Mouse (Mus musculus) urinary bladder, postnatal 10 days (tissue): ENCODE results near the gene C1qtnf6.

Experiments
- DNase-seq: peaks from one replicate; pipeline ENCODE4 v3.0.0; 2022; ENCODE audit warnings: low spot score

The C1qtnf6 gene

GRCm38 (mm10) chr15:78544561-78545001 lies 13.4 kb upstream of the C1qtnf6 start, which contains the start of gene Sstr3:
Gene Sstr3 (minus strand): TSS chr15:78544685.
- DNase-seq: no peak

GRCm38 (mm10) chr15:78544041-78544440 lies 12.8 kb upstream of the C1qtnf6 start:
- DNase-seq: no peak

- no peak for DNase-seq
Observed at GRCm38 (mm10) chr15:78542767-78543303, 11.6 kb upstream of the C1qtnf6 start.

DNA sequence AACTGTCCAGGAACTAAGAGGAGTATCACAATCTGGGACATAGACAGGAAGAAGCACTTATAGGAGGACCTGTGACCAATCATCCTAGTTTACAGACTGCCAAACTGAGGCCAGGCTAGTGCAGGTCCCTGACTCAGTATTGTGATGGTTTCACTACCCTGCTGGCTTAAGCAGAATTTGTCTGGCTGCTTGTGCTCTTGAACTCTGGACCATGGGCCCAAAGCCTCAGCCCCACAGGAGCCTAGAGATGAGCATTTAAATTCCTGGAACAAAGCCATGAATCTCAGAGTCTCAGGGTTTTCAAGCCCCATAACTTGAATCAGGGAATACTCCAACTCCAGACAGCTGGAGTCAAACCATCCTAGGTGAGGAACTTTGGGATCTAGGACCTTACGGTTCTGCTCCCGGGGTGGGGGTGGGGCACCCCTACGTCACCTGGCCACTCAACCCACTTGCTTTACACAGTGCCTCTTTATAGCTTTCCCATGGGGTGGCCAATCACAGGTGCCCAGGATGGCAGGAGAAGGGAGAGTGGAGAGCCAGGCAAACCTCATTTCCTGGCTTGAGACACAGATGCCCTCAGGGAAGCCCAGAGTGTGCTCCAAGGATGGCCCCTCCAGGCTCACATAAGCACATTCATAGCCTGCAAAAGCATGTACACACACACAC lies 11.0 kb upstream of the C1qtnf6 start:
- DNase-seq: no peak

DNA sequence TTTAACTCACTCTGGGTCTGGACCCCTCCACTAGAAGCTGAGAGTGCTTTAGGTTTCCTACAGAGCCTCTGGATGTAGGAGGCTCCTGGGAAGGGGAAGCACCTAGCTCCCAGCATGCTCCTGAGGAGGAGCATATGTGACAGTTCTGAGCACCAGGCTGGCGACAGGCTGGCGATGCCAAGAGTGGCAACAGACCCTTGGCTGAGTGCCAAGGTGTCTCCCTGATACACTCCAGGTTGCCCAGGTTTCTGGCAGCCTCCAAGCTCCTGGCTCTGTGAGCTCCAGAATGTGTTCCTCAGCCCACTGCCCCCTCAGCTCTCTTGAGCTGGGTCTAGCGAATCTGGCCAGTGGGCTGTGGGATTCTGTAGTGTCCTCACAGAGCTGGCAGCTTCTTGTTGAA lies 10.4 kb upstream of the C1qtnf6 start:
- no peak for DNase-seq

DNA sequence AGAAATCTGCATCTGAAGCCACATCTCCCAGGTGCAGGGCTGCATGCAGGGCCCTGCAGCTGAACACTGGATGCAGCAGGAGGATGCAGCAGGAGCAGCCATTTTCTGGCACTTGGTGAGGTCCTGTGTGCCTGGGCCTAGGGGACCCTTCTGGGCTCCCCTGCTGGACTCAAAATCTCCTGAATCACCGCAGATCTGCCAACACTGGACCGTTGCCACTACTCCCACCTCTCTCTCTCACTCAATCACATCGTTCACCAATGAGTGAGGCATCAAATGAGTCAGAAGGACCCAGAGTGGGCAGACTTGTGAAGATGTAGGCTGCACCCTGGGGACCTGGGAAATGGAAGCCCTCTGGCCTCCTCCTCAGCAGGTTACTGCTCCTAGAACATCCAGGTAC lies 9.8 kb upstream of the C1qtnf6 start:
- no peak for DNase-seq

GRCm38 (mm10) chr15:78535723-78536421 lies 4.7 kb upstream of the C1qtnf6 start:
- no peak for DNase-seq

GRCm38 (mm10) chr15:78533346-78533835 lies 2.2 kb upstream of the C1qtnf6 start:
- no peak for DNase-seq

DNA sequence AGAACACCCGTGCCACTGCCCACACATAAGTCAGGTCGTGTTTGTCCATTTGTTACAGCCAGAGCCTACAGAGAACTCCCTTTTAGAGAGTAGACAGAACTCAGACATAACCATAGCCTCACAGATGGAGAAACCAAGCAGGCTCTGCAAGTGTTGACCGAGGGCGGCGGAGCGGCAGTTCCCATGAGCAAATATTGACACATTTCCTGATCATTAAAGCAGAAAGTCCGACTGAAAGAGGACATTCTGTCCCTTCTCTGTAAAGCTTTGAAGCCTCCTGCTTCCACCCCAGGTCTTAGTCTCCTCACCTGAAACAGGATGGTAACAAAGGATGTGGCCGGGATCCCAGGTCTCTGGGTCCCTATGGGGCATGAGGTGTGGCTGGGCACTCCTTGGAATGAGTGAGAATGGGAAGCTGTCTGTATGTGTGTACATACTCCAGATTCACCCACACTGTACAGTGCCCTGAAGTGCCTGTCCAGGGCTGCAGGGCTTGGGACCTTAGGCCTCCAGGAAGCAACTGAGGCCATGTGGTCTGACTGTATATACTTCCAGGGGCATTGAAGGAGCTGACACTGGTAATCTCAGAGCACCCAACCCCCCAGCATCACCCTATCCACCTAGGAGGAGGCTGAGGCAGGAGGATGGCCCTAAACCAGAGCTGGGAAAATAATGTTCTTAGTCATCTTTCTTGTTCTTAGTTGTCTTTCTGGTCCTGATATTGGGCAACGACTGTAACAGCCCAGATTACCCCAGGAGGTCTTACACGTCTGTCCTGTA lies 1.5 kb upstream of the C1qtnf6 start:
- DNase-seq: no peak

- peak; percentile 93 for DNase-seq
Observed at GRCm38 (mm10) chr15:78531901-78532469, 769 bp upstream of the C1qtnf6 start.

DNA sequence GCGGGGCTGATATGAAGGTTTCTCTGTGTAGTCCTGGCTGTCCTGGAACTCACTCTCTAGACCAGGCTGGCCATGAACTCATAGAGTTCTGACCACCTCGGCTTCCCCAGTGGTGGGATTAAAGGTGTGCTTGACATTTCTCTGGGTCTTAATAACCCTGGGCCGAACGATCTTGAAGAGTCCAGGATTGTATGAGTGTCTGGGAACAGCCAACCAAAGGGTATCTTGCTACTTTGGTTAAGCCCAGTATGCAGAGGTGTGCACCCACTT lies 170 bp upstream of the C1qtnf6 start:
- DNase-seq: no peak

GRCm38 (mm10) chr15:78530141-78530540 lies 1.1 kb downstream of the C1qtnf6 start:
- no peak for DNase-seq

DNA sequence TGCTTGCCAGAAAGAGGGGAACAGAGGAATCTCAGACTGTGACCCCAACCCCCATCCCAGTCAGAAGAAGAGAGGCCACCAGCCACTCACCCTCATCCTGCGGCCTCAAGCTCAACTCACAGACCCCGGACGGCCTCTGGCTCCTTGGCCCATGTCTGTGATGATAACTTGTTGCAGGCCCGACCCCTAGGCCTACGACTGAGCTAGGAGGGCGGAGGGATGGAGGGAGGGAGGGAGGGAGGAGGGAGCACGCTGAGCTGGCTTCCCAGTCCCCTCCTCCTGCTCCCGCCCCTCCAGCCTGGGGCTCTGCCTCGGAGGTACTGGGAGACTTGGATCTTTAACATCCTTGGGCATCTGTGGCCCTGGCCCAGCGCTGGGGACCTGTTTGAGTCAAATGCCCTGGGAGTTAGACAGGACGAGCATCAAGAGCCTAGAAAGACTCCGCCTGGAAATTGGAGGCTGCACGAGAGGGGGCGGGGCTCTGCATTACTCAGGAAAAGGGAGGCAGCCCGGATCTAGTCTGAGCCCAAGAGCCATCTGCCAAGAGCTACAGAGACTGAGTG lies 1.7 kb downstream of the C1qtnf6 start:
- DNase-seq: no peak

DNA sequence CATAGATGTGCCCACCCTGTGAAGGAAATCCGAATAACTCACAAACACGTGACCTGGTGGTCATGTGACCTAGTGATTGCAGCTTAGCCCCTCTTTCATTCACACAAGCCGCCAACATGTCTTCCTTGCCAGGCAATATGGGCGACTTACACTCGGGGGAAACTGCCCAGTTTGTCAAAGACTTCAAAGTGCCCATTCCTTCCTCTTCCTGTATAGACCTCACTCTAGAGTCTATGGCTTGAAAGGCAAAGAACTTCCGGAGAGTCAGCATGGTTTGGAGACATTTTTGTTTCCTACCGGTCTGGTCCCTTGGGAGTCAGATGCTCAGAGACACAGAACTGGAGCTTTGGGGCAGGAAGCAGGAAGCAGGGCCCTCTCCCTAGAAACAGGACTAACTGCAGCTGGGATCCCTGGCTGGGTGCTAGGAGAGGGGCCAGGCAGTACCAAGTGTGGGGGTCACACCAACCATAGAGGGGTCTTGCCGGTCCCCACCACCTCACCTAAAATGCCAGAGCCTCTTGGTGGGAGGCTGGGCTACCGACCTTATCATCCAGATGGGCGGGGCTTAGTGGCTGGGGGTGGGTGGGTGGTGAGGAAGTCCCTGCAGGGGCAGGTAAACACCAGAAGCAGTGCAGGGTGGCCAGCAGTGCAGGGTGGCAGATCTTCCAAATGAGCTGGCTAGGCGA lies 2.3 kb downstream of the C1qtnf6 start:
- DNase-seq: no peak

DNA sequence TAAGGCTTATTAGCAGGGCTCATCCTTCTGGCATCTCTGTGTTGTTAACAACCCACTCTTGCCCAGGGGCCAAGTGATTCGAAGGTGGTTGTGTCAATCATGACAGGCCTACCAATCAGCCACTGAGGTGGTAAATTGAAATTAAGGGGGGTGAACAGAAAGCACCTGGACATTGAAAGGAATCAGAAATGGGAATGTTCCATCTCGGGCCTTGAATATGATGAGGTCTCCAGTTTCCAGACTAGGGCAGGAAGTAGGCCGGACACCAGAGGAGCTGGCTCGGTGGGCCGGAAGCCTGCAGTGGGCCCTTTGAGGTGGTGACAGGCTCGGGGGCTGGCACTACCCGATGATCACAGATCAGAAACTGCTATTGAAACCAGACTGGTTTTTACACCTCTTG lies 3.2 kb downstream of the C1qtnf6 start:
- no peak for DNase-seq

- DNase-seq: no peak
Observed at GRCm38 (mm10) chr15:78524163-78524562, 7.1 kb downstream of the C1qtnf6 start.

DNA sequence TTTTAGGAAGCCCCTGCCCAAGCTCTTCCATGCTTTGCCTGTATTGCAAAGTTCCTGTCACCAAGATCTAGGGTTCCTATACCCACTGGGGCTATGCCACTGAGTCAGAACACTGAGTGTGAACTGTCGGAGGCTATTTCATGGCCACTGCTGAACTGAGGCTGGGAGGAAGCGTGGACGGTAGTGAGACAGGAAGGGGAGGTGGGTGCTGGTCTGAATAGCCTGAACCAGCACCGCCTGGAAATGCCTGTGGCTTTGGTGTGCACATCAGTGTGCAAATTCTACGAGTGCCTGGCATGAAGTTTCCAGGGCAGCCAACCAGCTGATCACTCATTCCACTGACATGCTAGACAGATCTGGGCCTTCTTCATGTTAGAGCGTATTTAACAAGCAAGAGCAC lies 9.3 kb downstream of the C1qtnf6 start:
- no peak for DNase-seq

- no peak for DNase-seq
Observed at GRCm38 (mm10) chr15:78521331-78521730, 9.9 kb downstream of the C1qtnf6 start.

DNA sequence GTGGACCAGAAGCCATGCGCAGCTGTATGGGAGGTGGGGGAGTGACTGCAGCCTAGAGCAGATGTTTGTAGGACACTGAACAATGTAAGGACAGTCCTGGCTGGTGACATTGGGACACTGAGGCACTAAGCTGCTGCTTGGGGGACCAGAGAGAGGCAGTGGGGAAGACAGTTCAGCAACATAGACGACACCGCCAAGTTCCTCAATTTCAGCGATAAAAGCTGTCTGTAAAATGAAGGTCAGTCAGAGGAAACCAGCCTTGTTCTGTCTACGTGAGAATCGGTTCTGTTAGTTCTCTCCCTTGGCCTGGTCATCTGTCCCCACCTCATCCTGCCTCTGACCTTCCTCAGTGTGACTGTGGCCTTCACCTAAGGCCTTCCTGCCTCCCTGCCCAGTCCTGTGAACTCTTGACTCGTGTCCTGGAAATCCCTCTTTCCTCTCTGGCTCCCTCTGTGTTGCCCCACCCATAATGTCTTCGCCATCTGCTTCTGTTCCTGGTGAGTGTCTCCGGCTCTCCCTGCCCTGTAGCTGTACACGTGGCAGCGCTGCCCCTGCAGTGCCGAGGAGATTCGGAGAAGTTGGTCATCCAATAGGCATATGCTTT lies 11.0 kb downstream of the C1qtnf6 start:
- DNase-seq: no peak

- DNase-seq: no peak
Observed at GRCm38 (mm10) chr15:78518221-78518620, 13.0 kb downstream of the C1qtnf6 start.

DNA sequence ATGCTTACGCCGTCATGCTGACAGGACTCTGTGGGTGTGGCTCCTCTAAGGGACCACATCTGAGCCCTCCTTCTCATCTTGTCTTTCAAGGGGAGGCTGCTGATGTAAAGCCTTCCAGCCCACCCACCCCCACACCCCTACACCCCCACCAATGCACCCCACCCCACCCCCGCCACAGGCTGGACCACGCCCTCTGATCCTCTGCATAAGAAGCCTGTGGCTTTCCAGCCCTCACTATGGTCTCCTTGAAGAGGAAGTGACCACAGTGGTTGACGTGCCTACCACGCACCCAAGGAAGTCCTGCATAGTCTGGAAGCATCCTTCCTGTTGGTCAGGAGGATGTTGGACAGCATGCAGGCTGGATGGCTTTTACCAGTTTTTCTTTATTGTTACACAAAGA lies 15.5 kb downstream of the C1qtnf6 start:
- no peak for DNase-seq
